Mouse (Mus musculus) embryonic facial prominence, embryonic 12.5 days (tissue): ENCODE measurements around the gene Kctd8. TPM values are rescaled to one million over a fixed set of nuclear protein-coding genes. Genes with fewer than 3 reads are reported as not detected.

Experiments used
- ATAC-seq: fragments of 200-750 bp; cut with Nextera tagmentation; 2 replicates; pipeline ENCODE4 v1.8.0; 2017; ENCODE audit not compliant: insufficient number of reproducible peaks, insufficient read depth, low FRiP score, low TSS enrichment
- H3K27ac ChIP-seq: fragments of 300-500 bp; sonication (generic); 2 replicates; pipeline ENCODE4 v1.5.1; 2016; ENCODE audit warnings: mild to moderate bottlenecking
- H3K27me3 ChIP-seq: fragments of 300-500 bp; sonication (generic); 2 replicates; pipeline ENCODE4 v1.6.1; 2016; ENCODE audit warnings: mild to moderate bottlenecking, moderate library complexity
- H3K36me3 ChIP-seq: fragments of 300-500 bp; sonication (generic); 2 replicates; pipeline ENCODE4 v1.6.1; 2016; ENCODE audit warnings: mild to moderate bottlenecking
- H3K4me1 ChIP-seq: fragments of 300-500 bp; sonication (generic); 2 replicates; pipeline ENCODE4 v1.6.1; 2016
- H3K4me2 ChIP-seq: fragments of 300-500 bp; sonication (generic); replicated peaks from 2 replicates; pipeline ENCODE4 v1.6.1; 2016; ENCODE audit warnings: mild to moderate bottlenecking, moderate library complexity
- H3K4me3 ChIP-seq: fragments of 300-500 bp; sonication (generic); 2 replicates; pipeline ENCODE4 v1.5.1; 2016; ENCODE audit warnings: mild to moderate bottlenecking
- H3K9ac ChIP-seq: fragments of 300-500 bp; sonication (generic); 2 replicates; pipeline ENCODE4 v1.6.1; 2016; ENCODE audit warnings: mild to moderate bottlenecking, moderate library complexity
- H3K9me3 ChIP-seq: fragments of 300-500 bp; sonication (generic); 2 replicates; pipeline ENCODE4 v1.6.1; 2016; ENCODE audit warnings: mild to moderate bottlenecking, moderate library complexity
- WGBS: fragments of 180-500 bp; shearing (Covaris S2); methylation state at CpG from one replicate; pipeline ENCODE4 v1.1.7; 2016; 5-methylcytosine and 5-hydroxymethylcytosine counted together
- microRNA-seq: library from miRNA; unstranded; fragments of <30 nt; microRNA quantifications from one replicate; pipeline ENCODE4, GENCODE M21; 2017
- polyA plus RNA-seq: library from polyadenylated mRNA; unstranded; fragments of >200 nt; fragmentation: Nextera tagmentation; extraction: Ambion mirVana; gene quantifications from 2 replicates; pipeline ENCODE4 v1.2.1, GENCODE M21; 2016

Kctd8 gene
- polyA plus RNA-seq, 1 experiment from 2014 or later = 3.5 TPM

GRCm38 (mm10) chr5:69141082-69141481 lies 200.4 kb downstream of the Kctd8 start:
- no peak overlapping the region for H3K9ac ChIP-seq
- H3K27me3 ChIP-seq = no peaks in the 10 kb centered on the region
- H3K4me2 ChIP-seq = no peak overlapping the region
- H3K27ac ChIP-seq = no peak overlapping the region
- H3K9me3 ChIP-seq = no peaks in the 10 kb centered on the region
- 77% methylated on average over 4 of the region's 4 CpGs for WGBS
- no peaks in the 10 kb centered on the region for H3K4me1 ChIP-seq
- H3K36me3 ChIP-seq = no peaks in the 10 kb centered on the region
- no peak overlapping the region for H3K4me3 ChIP-seq
- ATAC-seq = no peak

GRCm38 (mm10) chr5:69108718-69109117 lies 232.8 kb downstream of the Kctd8 start:
- Histone ChIP-seq H3K4me2 (no peak overlapping the region), H3K9me3 (no peaks in the 10 kb centered on the region), H3K36me3 (no peaks in the 10 kb centered on the region), H3K4me1 (no peaks in the 10 kb centered on the region), H3K4me3 (no peak overlapping the region), H3K9ac (no peak overlapping the region), H3K27ac (no peak overlapping the region), H3K27me3 (no peaks in the 10 kb centered on the region)
- no peak for ATAC-seq
- 77% methylated on average over 2 of the region's 2 CpGs for WGBS

- Histone ChIP-seq H3K27me3 (no peaks in the 10 kb centered on the region), H3K36me3 (no peaks in the 10 kb centered on the region), H3K27ac (no peak overlapping the region), H3K9ac (no peak overlapping the region), H3K4me2 (no peak overlapping the region), H3K9me3 (no peaks in the 10 kb centered on the region), H3K4me3 (no peak overlapping the region), H3K4me1 (no peaks in the 10 kb centered on the region)
- no peak for ATAC-seq
Observed at GRCm38 (mm10) chr5:69088912-69089311, 252.6 kb downstream of the Kctd8 start.

Small RNAs within 50 kb of the gene (microRNA-seq; reads per million reads assigned to microRNA genes)
- gene Gm24368 = not detected

Other genes with a start within 250 kb of the Kctd8 start
- gene Yipf7, start 201.0 kb upstream of the Kctd8 start, polyA plus RNA-seq = 0.22 TPM in 1 of 2 replicates, not detected in the other
- 79.7 and 79.9 TPM in 2 replicates for gene Guf1, start 215.2 kb upstream of the Kctd8 start, polyA plus RNA-seq